21 mouse cellular contexts compared by ENCODE assay signal in the genomic region with DNA sequence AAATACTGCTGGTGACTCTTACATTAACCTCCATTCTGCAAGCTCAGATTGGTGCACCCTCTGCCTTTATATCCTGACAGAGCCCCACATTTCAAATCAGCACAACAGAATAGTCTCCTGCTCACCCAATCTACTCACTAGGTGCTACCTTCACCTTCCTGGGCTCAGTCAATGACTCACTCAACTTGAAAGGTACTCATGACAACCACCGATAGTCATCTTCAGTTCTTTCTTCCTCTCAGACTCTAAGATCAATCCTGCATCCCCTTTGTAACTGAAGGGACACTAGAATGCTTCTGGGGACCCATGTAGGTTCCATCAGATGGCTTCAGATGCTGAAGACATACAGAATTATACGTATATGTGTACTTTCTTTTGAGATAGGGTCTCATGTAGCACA. TPM values are rescaled to one million over a fixed set of nuclear protein-coding genes. Genes with fewer than 3 reads are reported as not detected.
DNase-seq lines count a peak whose midpoint lies in the region; ATAC-seq lines count a peak whose summit lies in the region.
"Had no signal": no experiment of that assay in that cellular context is flagged by ENCODE, and none has a peak within 500 bp of the region (broad histone marks: within the 10 kb centered on the region; RNA-seq: fewer than 3 reads in every experiment).

No protein-coding gene starts in this region.

- DNase-seq in heart, adult 11 months: peak; percentile 33
- no peak for DNase-seq in heart, postnatal 10 days
- peak; percentile 48 for DNase-seq in CD4-positive, CD25-positive, alpha-beta regulatory T cell, adult 2 months (ENCODE audit: low read depth, low spot score)
- DNase-seq in Muller cell, postnatal 12 days (ENCODE audit: inconsistent ontology term): no peak
- DNase-seq in B cell, adult 2 months: no peak
- DNase-seq in kidney, adult 9 months: no peak
- DNase-seq: adrenal gland, adult 8-10 months; adrenal gland, postnatal 25 days; cerebellum, adult 18-20 months; cerebellum, adult 9-10 months; cerebellum, postnatal 14 days; gastrocnemius, postnatal 25 days; heart, adult 2 months; kidney, adult 2 months had no signal

- intact Hi-C loops in heart, postnatal 10 days (cut with DNase I): no loop called here

- peak; percentile 57 for ATAC-seq in activated CD4-positive, CD25-positive, alpha-beta regulatory T cell, adult 4 months
- peak; percentile 87 for ATAC-seq in inflammation-experienced regulatory T-cells, adult 6 months
- ATAC-seq: forebrain, embryonic 13.5 days; forebrain, embryonic 16.5 days; intestine, postnatal 0 days; Patski had no signal

RNA-seq across cellular contexts. Expression of a gene that starts 8.0 kb away (rescaled TPM):
- total RNA-seq in heart, postnatal 10 days (2021): 100 to 1,000 TPM; 343 to 349 TPM
- 100 to 1,000 TPM; 227 to 308 TPM for polyA plus RNA-seq in activated CD4-positive, CD25-positive, alpha-beta regulatory T cell, adult 4 months (2017; shearing (Covaris generic))
- 100 to 1,000 TPM; 261 to 354 (median 270) TPM for polyA plus RNA-seq in inflammation-experienced regulatory T-cells, adult 6 months (2017; shearing (Covaris generic))

RNA-seq across cellular contexts. Expression of a gene that starts 29.3 kb away (rescaled TPM):
- total RNA-seq in heart, postnatal 10 days (2021): 100 to 1,000 TPM in 1 of 2 experiments, 10 to 100 TPM in 1; 34.9 to 119 TPM
- polyA plus RNA-seq in activated CD4-positive, CD25-positive, alpha-beta regulatory T cell, adult 4 months (2017; shearing (Covaris generic)): 1 to 10 TPM; 3.7 to 4.8 TPM
- polyA plus RNA-seq in inflammation-experienced regulatory T-cells, adult 6 months (2017; shearing (Covaris generic)): 1 to 10 TPM; 3.5 to 5.9 (median 4.1) TPM
- polyA plus RNA-seq: erythroblast, embryonic 14.5 days had no signal

RNA-seq across cellular contexts. Expression of a gene that starts 33.8 kb away (rescaled TPM):
- 100 to 1,000 TPM; 120 to 121 TPM for total RNA-seq in heart, postnatal 10 days (2021)
- polyA plus RNA-seq in activated CD4-positive, CD25-positive, alpha-beta regulatory T cell, adult 4 months (2017; shearing (Covaris generic)): 10 to 100 TPM; 27.2 to 33.5 TPM
- polyA plus RNA-seq in inflammation-experienced regulatory T-cells, adult 6 months (2017; shearing (Covaris generic)): 10 to 100 TPM; 22.4 to 38.0 (median 23.1) TPM

RNA-seq across cellular contexts. Expression of a gene that starts 58.0 kb away (rescaled TPM):
- total RNA-seq in heart, postnatal 10 days (2021): 10 to 100 TPM; 78.7 to 84.2 TPM
- polyA plus RNA-seq in activated CD4-positive, CD25-positive, alpha-beta regulatory T cell, adult 4 months (2017; shearing (Covaris generic)): 1 to 10 TPM; 1.9 to 3.3 TPM
- polyA plus RNA-seq in inflammation-experienced regulatory T-cells, adult 6 months (2017; shearing (Covaris generic)): 1 to 10 TPM; 2.4 to 2.7 (median 2.4) TPM

Comparison
In these comparisons a context has a peak if more than half of its experiments do, and no peak if none do; other contexts are left out.
1. DNase-seq: peak in heart, adult 11 months (single experiment) and CD4-positive, CD25-positive, alpha-beta regulatory T cell, adult 2 months (single experiment); none in heart, postnatal 10 days (0 of 2), Muller cell, postnatal 12 days (single experiment), B cell, adult 2 months (0 of 2) and kidney, adult 9 months (single experiment).